ENCODE assay signal across 9 mouse cellular contexts in genomic region chr1:169367772-169368501, GRCm38 (mm10).
DNase-seq lines count a peak whose midpoint lies in the region; ATAC-seq and TF ChIP-seq lines count a peak whose summit lies in the region.
"Had no signal": no experiment of that assay in that cellular context is flagged by ENCODE, and none has a peak within 500 bp of the region (broad histone marks: within the 10 kb centered on the region; RNA-seq: fewer than 3 reads in every experiment).

No protein-coding gene starts in this region.

- H3K27ac ChIP-seq in liver, embryonic 11.5 days (ENCODE audit: low read depth, low read length), result no peak overlapping the region
- H3K27ac ChIP-seq in liver, postnatal 0 days (ENCODE audit: low read depth), result no peak overlapping the region
- no peak overlapping the region for H3K27ac ChIP-seq in forebrain, embryonic 16.5 days (ENCODE audit: low read length)
- 0 out of 2 replicates have a peak overlapping the region, but pooled peaks have one; percentile 29 for H3K27ac ChIP-seq in midbrain, embryonic 15.5 days

- H3K9ac ChIP-seq in liver, embryonic 11.5 days (ENCODE audit: low read depth, low read length), result no peak overlapping the region
- H3K9ac ChIP-seq in liver, postnatal 0 days (replicated peaks), result no peak overlapping the region
- no peak overlapping the region for H3K9ac ChIP-seq in forebrain, embryonic 16.5 days (replicated peaks; ENCODE audit: low read depth, low read length)
- H3K9ac ChIP-seq in midbrain, embryonic 15.5 days, result no peak overlapping the region

- no peak overlapping the region for H3K4me2 ChIP-seq in liver, embryonic 11.5 days
- no peak overlapping the region for H3K4me2 ChIP-seq in liver, postnatal 0 days (ENCODE audit: low read depth, low read length)
- no peak overlapping the region for H3K4me2 ChIP-seq in forebrain, embryonic 16.5 days (ENCODE audit: low read length)
- H3K4me2 ChIP-seq in midbrain, embryonic 15.5 days, result no peak overlapping the region

- WGBS in liver, embryonic 11.5 days, result 70% methylated on average over 10 of the region's 10 CpGs
- 65% methylated on average over 10 of the region's 10 CpGs for WGBS in liver, postnatal 0 days (ENCODE audit: insufficient replicate concordance)
- 69% methylated on average over 10 of the region's 10 CpGs for WGBS in forebrain, embryonic 16.5 days
- WGBS in midbrain, embryonic 15.5 days, result 62% methylated on average over 10 of the region's 10 CpGs

- no peaks in the 10 kb centered on the region for H3K4me1 ChIP-seq in liver, embryonic 11.5 days (replicated peaks; ENCODE audit: control insufficient read depth, insufficient read depth, low read length)
- no peaks in the 10 kb centered on the region for H3K4me1 ChIP-seq in liver, postnatal 0 days (ENCODE audit: insufficient read depth)
- H3K4me1 ChIP-seq in forebrain, embryonic 16.5 days (replicated peaks; ENCODE audit: control insufficient read depth, insufficient read depth, low read length), result peaks cover 6% of the 10 kb centered on the region
- peaks cover 7% of the 10 kb centered on the region for H3K4me1 ChIP-seq in midbrain, embryonic 15.5 days

- 0 out of 2 replicates have a peak, but pooled peaks have one; percentile 23 for ATAC-seq in liver, embryonic 11.5 days (replicated peaks; ENCODE audit: low FRiP score)
- ATAC-seq in liver, postnatal 0 days, result no peak
- peak; percentile 89 for ATAC-seq in forebrain, embryonic 16.5 days
- ATAC-seq in midbrain, embryonic 15.5 days (replicated peaks), result peak; percentile 67; the same call in 1 of the 2 replicates
- no peak for ATAC-seq in megakaryocyte-erythroid progenitor cell, adult 5-6 weeks (replicated peaks; ENCODE audit: low FRiP score, low TSS enrichment, poor library complexity, severe bottlenecking)

- TF ChIP-seq EP300 in liver, postnatal 0 days (IDR thresholded peaks at IDR 0.05; ENCODE audit: low read depth), result no peak

- H3K4me3 ChIP-seq in liver, embryonic 11.5 days (ENCODE audit: low read depth, low read length), result no peak overlapping the region
- H3K4me3 ChIP-seq in liver, postnatal 0 days (ENCODE audit: low read depth, low read length), result no peak overlapping the region
- no peak overlapping the region for H3K4me3 ChIP-seq in forebrain, embryonic 16.5 days (replicated peaks; ENCODE audit: low read length)
- H3K4me3 ChIP-seq in midbrain, embryonic 15.5 days, result no peak overlapping the region

- H3K27me3 ChIP-seq in liver, embryonic 11.5 days (replicated peaks; ENCODE audit: control insufficient read depth, insufficient read depth, low read length), result no peaks in the 10 kb centered on the region
- H3K27me3 ChIP-seq in liver, postnatal 0 days (ENCODE audit: insufficient read depth, low read length), result no peaks in the 10 kb centered on the region
- H3K27me3 ChIP-seq in forebrain, embryonic 16.5 days (replicated peaks; ENCODE audit: control insufficient read depth, insufficient read depth, low read length), result no peaks in the 10 kb centered on the region
- H3K27me3 ChIP-seq in midbrain, embryonic 15.5 days (replicated peaks), result no peaks in the 10 kb centered on the region

- DNase-seq in embryo, embryonic 11 days, result peak; percentile 26
- no peak for DNase-seq in embryo, embryonic 10.5 days (ENCODE audit: low spot score)
- no peak for DNase-seq in liver, embryonic 11.5 days (ENCODE audit: low spot score)
- no peak for DNase-seq in liver, postnatal 0 days
- DNase-seq in layer of hippocampus, adult 9-10 months (ENCODE audit: low spot score), result no peak
- DNase-seq: layer of hippocampus, postnatal 36 days had no signal

- no peaks in the 10 kb centered on the region for H3K36me3 ChIP-seq in liver, embryonic 11.5 days (ENCODE audit: control insufficient read depth, insufficient read depth, low read length)
- no peaks in the 10 kb centered on the region for H3K36me3 ChIP-seq in liver, postnatal 0 days (replicated peaks; ENCODE audit: insufficient read depth, low read length)
- no peaks in the 10 kb centered on the region for H3K36me3 ChIP-seq in forebrain, embryonic 16.5 days (ENCODE audit: control insufficient read depth, insufficient read depth)
- H3K36me3 ChIP-seq in midbrain, embryonic 15.5 days (replicated peaks), result no peaks in the 10 kb centered on the region

- no peaks in the 10 kb centered on the region for H3K9me3 ChIP-seq in liver, embryonic 11.5 days (ENCODE audit: control insufficient read depth, low read length)
- H3K9me3 ChIP-seq in liver, postnatal 0 days (ENCODE audit: low read length), result no peaks in the 10 kb centered on the region
- no peaks in the 10 kb centered on the region for H3K9me3 ChIP-seq in forebrain, embryonic 16.5 days (ENCODE audit: control insufficient read depth, low read length)
- no peaks in the 10 kb centered on the region for H3K9me3 ChIP-seq in midbrain, embryonic 15.5 days

- no peak for TF ChIP-seq CTCF in liver, postnatal 0 days (IDR thresholded peaks at IDR 0.05; ENCODE audit: low read depth)

Comparison
In these comparisons a context has a peak if more than half of its experiments do, and no peak if none do; other contexts are left out.
1. ATAC-seq: peak in liver, embryonic 11.5 days (single experiment), forebrain, embryonic 16.5 days (single experiment) and midbrain, embryonic 15.5 days (single experiment); none in liver, postnatal 0 days (single experiment) and megakaryocyte-erythroid progenitor cell, adult 5-6 weeks (single experiment).